Mouse (Mus musculus) hematopoietic stem cell, adult 5-6 weeks (primary cell): ENCODE data around the gene Ubqln4. TPM values are rescaled to one million over a fixed set of nuclear protein-coding genes. Genes with fewer than 3 reads are reported as not detected.

ENCODE experiments used
- ATAC-seq, 2 experiments: fragments of 125-278 bp in 1 of 2; replicated peaks in 1 of 2; 2 replicates each; pipeline ENCODE4 v1.8.0; 2016 to 2017; ENCODE audit warnings: inconsistent platforms in 2 of 2, mild to moderate bottlenecking in 2 of 2, moderate number of reproducible peaks in 2 of 2, low read depth in 1 of 2, moderate TSS enrichment in 1 of 2; ENCODE audit not compliant: low FRiP score in 2 of 2, poor library complexity in 2 of 2, severe bottlenecking in 2 of 2, insufficient read depth in 1 of 2, low TSS enrichment in 1 of 2
- total RNA-seq: library from RNA; stranded (forward); fragments of 172-1452, 232-1000 nt; gene quantifications from 2 replicates; pipeline ENCODE4 v1.2.3, GENCODE M21; 2017

Gene Ubqln4
- total RNA-seq, result 30.4 and 49.8 TPM in 2 replicates

DNA sequence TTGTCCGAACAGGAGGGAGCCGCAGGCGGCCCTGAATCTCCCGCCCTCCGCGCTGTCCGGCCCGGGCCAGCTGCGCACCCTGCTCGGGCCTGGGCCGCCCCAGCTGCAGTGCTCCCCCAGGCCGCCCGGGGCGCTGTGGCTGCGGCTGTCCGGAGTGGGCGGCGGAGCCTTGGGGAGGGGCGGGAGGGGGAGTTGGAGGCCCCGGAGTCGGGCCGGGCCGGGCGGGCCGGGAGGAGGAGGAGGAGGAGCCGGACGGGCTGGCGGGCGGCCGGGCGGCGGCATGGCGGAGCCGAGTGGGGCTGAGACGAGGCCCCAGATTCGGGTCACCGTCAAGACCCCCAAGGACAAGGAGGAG lies at the start of gene Ubqln4:
TSS of gene Ubqln4 (plus strand) at position 234 of the 355 bp plus-strand sequence.
- peak; percentile 46 to 59 for ATAC-seq

DNA sequence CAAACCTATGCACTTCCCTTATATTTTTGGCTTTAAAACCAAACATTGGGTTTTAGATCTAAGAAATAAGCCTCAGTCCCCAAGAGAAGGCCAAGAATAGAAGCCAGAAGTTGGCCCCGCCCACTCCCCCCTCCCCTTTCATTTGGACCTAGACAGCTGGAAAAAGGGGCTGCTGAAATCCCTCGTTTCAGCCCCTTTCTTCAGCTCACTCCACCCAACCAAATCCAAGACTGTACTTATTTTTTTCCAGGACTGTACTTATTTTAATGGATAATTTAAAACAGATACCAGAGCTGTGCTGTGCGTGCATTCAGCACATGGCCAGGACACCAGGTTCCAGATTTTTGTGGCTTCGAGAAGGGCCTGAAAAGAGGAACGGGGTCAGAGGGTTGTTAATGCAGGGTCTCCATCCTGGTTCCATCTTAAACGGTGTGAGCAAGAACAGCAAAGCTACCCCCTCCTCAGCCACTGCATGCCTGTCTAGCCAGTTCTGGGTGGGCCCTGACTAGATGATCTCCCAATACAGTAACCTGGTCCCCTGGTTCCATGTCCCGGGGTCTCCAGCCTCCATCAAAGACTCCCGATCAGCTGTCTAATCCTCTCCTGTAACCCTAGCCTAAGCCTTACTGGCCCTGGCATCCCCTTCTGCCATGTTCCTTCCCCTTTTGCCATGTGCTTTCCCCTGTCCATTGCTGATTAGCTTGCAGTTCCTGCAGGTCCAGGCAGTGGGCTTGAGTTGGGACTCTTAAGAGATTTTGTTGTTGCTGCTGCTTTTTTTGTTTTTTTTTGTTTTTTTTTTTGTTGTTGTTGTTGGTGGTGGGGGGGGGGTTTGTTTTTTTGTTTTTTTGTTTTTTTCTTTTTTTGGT lies 49.4 kb upstream of the Ubqln4 start:
- no peak for ATAC-seq

DNA sequence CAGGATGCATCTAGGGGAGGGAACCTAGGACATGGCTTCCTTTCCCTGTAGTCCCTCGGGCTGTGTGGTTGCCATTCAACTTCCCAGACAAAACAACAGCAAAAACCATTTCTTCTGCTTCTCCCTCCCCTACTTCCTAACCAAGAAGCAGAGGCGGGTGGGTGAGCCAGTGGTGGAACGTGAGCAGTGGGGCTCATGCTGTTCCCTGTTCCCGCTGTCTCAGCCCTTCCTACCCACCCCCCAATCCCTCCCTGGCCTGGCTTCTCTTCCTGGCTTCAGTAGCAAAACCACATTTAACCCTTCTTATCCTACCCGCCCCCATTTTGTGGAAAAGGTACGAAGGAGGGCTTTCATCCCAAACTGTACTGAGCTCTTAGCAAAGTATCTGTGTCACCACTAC lies 48.5 kb upstream of the Ubqln4 start:
- ATAC-seq, result no peak

DNA sequence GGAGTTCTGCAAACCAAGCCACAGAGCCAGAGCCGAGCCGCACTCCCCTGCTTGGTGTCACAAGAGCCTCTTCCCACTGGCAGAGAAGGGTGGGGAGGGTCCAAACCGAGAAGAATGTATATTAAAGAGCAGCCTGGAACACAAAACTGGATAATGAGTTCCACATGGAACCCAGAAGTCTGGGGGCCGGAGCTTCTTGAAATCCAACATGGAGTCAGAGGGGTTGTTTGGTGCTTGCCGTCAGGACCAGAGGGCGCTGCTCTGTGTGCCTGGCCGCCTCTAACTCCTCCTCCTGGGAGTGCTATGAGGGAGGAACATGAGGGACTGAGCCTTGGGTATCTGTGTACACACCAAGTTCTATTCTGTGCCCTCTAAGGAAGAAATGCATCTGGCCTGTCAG lies 47.8 kb upstream of the Ubqln4 start:
- ATAC-seq, result no peak

DNA sequence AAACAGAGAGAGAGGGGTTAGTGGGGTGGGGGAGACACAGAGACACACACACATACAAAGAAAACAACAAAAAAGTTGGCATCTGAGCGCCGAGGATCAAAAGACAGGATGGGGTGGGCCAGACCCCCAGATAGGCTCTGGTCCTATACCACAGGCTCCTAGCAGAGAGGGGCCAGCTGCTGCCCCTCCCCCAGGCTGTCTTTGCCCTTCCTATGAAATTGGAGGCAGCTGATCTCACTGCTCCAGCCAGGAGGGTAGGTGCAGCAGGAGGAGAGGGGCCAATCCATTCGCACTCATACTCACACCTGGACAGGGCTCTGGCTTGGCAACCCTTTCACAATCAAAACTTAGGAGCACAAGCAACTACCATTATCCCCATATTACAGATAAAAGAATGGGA lies 44.3 kb upstream of the Ubqln4 start:
- no peak for ATAC-seq

DNA sequence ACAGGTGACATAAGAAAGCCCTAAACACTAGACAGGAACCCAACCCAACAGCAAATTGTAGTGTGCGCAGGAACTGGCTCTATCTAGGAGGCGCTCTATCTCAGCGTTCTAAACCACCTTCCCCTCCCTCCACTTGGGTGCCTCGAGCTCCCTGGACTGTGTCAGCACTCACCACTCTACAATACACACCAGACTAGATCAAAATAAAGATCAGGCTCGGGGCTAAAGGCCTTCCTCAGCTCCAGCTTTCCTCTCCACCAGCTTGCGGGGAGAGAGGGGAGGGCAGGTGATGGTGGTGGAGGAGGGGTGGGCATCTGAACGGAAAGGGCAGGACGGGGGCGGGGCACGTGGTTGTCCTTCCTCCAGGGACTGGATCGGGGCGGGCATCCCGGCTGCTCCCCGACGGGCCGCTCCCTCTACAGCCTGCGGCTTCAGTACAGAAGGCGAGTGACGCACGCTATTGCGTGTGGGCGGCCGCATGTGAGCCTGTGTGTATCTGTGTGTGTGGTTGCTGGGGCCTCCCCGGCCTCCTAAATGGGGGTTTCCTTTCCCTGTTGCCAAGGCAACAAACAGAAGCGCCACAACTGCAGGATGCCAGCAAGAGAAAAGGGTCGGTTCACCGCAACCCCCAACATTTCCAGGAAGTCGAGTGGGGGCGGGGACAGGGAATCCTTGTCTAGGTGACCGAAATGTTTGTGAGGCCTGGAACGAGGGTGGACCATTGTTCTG lies 43.7 kb upstream of the Ubqln4 start, which contains the start of gene Lmna:
TSS of gene Lmna (minus strand) at position 265 of the 729 bp plus-strand sequence.
- ATAC-seq, result peak; percentile 90 to 94

DNA sequence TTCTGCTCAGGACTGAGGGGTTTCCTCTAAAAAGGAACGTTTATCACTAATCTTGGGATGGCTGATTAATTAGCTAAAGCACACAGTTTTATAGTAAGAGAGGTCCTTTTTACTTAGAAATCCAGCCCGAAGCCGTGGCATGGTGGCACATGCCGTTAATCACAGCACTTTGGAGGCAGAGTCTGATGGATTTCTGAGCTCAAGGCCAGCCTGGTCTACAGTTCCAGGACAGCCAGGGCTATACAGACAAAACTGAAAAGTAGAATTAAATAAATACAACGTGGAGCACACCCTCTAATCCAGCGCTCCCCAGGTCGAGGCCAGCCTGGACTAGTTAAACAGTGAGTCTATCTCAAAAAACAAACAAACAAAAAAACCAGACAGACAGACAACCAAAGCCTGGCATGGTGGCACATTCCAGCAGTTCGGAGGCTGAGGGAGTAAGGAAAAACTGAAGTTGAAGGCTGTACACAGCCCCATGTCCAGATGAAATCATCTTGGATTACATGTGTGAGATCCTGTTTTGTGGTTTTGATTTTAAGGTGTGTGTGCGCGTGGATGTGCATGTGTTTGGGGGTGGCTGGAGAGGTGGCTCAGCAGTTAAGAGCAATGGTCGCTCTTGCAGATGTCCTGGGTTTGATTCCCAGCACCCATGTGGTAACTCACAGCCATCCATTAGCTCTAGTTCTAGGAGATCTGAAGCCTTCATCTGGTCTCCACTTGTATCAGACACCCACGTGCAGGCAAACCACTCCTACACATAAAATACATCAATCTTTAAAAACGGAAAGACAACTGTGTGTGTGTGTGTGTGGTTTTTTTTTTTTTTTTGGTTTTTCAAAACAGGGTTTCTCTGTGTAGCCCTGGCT lies 42.9 kb upstream of the Ubqln4 start:
- ATAC-seq, result no peak

DNA sequence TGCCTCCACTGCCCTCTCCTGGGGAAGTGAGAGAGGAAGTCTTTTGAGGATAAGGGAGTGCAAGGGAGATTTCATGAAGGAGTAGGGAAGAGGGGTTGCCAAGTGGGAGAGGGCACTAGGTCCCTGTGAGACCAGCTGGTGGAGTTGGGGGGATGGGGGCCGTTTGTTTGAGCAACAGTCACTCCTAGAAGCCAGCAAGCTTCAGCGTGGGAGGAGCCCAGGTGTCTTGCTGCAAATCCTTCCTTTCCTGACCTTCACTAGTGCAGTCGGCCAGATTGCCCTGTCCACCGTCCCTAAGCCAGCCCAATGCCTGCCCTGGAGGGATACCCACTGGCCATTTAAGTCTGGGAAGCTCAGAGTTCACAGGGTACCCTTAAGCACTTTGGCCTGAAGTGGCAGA lies 42.0 kb upstream of the Ubqln4 start:
- ATAC-seq, result no peak

DNA sequence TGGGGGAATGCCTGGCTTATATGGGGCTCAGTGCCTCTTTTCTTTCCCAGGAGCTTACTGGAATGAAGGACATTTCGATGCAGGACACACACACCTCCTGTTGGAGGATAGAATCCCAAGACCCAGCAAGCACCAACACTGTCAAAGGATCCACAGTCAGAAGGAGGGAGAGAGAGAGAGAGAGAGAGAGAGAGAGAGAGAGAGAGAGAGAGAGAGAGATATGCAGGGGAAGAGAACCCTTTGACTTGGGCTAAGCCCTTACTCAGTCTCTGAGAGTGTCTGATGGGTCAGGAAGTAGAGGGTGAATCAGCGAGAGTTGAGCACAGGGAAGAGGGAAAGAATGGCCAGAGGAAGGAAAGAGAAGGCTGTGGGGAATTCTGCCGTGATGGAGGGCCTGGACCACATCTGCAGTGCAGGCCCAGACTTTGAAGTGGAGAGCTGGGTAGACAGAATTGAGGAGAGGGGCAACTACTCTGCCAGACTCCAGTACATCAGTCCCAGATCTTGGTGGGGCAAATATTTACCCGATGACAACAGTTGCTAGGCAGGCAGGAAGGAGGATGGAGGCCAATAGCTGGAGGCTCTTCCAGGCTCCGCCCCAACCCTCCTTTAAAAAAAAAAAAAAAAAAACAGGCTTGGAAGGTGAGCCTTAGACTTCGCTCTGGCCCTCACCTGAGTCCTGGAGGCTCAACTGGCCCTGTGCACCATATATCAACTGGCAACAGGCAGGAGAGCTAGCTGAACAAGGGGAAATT lies 41.2 kb upstream of the Ubqln4 start:
- no peak for ATAC-seq

DNA sequence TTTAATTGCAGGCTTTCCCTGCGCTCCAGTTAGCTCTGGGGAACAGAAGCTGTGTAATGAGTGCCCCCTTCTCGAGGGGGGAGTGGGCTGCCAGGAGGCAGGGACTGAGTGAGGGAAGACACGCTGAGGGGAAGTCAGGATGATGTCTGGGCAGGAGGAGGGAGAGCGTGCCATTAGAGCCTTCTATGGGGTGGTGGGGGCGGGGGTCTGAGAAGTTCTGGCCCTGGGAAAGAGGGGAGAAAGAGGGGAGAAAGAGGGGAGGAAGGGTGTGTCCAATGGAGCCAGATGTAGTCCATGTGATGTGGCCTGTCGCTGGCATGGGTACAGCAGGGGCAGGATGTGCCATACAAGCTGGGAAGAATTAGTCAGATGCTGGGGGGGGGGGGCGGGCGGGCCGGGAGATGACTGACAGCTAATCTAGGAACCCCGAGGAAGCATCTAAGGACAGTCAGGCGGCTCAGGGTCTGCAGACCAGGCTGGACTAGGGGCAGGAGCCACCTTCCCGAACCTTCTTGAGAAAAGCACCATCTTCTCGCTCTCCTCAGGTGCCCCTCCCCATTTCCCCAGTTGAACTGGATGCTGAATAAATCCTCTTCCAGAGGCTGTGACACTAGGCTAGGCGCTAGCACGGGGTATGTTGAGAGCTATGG lies 40.5 kb upstream of the Ubqln4 start:
- no peak for ATAC-seq

DNA sequence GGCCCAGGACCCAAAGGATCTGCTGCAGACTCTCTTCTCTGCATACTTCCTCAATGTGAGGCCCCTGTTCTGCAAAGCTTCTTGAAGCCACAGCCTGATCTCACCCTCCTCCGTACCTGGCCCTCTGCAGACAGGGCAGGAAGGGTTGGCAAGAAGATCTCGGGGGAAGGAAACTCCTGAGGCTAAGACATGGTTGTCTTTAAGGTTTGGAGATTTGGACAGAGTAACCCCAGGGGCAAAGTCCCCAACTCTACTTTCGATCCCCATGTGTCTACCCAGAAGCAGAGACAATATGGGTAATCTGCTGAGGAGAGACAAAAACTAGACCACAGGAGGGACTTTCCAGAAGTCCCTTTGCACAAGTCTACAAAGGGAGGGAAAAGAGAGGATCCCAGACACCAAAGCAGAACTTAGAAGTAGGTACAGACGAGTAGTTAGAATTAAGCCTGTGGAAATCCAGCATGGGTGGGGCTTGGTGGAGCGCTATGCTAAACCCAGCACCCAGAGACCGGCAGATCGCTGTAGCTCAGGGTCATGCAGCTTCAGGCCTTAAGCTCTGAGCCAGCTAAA lies 39.9 kb upstream of the Ubqln4 start:
- ATAC-seq, result 0 out of 4 replicates have a peak, but pooled peaks of 1 of the 2 experiments have one; percentile 15

DNA sequence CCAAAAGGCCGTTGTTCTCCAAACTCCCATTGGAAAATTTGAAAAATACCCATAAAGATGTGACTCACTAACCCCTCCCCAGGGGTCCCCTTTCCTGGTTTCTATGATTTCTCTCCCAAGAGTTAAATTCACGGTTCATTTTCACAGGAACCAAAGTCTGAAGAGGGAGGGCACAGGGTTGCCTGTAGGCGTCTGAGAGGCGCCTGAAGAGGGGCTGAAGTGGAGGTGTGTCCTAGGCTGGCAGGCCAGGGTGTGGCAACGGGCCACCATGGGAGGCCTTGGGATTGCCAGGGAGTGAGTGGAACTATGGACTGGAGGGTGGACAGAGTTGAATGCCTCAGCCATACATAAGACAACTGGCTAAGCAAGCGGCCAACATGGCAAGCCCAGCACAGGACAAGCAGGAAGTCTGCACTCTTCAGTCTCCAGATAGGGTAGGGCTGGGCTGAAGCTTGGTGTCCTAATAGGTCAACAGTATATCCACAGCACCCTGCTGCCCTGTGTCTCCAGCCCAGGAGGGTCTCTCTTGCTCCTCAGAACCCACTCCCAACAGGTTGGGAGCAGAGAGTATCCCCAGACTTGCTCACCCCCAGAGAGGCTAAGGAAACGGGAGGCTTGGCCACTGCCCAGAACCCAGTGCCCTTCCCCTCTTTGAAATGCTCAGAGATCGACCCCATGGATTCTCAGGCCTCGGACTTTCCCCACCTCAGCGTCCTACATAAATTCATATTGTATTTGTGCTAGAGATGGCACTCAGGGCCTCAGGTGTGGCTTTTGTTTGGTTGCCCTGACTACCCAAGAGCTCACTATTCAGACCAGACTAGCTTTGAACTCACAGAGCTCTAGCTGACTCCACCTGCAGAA lies 39.1 kb upstream of the Ubqln4 start:
- ATAC-seq, result no peak

DNA sequence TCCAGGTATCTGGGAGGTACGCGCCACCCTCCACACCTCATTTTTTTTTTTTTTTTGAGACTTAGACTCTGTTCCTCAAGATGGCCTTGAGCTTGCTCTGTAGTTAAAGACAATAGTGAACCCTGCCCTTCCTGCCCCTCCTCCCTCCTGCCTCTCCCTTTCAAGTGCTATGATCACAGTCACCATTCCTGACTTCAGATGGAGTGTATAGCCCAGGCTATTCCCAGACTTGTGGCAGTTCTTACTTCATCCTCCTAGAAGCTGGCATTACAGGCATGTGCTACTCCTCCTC lies 38.5 kb upstream of the Ubqln4 start:
- no peak for ATAC-seq

DNA sequence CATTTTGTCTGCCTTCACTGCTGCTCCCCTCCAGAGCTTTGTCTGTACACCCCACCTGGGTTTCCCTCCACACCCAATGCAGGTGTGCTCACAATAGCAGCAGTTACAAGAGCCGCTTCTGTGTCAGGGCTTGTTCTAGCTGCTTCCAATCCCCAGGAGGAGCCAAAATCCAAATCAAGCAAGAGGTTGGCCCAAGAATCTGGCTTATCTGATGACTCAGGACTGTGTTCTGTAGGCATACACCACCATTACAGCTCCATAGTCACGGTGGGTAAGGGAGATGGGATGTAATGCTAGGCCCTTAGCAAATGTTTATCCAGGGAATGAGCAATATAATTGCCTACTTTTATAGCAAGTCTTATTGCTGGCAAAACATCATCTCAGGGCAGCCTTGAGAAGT lies 37.2 kb upstream of the Ubqln4 start:
- no peak for ATAC-seq

DNA sequence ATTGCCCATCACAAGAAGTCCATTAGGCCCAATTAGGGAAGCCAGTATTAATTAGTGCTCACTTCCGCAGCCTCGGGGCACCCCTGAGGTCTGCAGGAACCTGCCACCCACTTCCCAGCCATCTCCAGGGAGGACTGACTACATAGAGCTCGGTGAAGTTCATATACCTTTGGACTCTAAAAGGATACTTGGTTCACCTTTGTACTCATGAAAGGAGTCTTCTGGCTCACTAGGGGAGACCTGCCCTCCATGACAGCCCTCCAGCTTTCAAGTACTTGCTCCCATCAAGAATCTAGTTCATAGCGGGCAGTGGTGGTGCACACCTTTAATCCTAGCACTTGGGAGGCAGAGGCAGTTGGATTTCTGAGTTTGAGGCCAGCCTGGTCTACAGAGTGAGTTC lies 35.1 kb upstream of the Ubqln4 start:
- ATAC-seq, result no peak

DNA sequence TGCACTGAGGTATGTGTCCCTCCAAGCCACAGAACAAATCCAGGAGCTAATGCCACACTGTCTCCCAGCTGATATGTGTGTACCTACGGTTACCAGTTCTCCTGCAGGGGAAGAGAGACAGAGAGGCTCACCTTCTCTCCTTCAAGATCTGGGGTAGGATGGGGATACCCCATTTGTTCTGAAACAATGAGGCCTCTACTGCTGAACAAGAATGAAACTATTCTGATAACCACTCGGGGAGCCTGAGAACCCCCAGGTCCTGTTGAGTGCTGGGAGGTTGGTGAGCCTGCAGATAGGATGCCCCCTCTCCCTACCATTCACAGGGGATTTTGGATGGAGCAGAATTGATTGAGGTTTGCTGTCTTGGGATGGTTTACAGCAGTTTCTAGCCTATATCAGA lies 33.5 kb upstream of the Ubqln4 start:
- no peak for ATAC-seq
